Mouse (Mus musculus) MN1 (cell line): ENCODE measurements around the gene Fads2.
"Not testable (repeated sequence)": the region's sequence is repeated elsewhere in the genome, so short reads cannot be mapped to it uniquely, and the experiment has no call there.

Source experiments
- DNase-seq: peaks from one replicate; pipeline ENCODE4 v3.0.0-alpha.2; 2016; ENCODE audit warnings: low spot score

The Fads2 gene

GRCm38 (mm10) chr19:10101341-10102053 lies at the start of gene Fads2:
Fads2 (minus strand) TSS chr19:10101746.
- peak; percentile 94 for DNase-seq

GRCm38 (mm10) chr19:10149189-10149588 lies 47.6 kb upstream of the Fads2 start:
- no peak for DNase-seq

GRCm38 (mm10) chr19:10148555-10148954 lies 47.0 kb upstream of the Fads2 start:
- no peak for DNase-seq

- no peak for DNase-seq
These were observed 42.9 kb upstream of the Fads2 start for GRCm38 (mm10) chr19:10144464-10144863.

- DNase-seq, result no peak
These were observed 42.1 kb upstream of the Fads2 start for GRCm38 (mm10) chr19:10143667-10144066.

- no peak for DNase-seq
These were observed 38.2 kb upstream of the Fads2 start for GRCm38 (mm10) chr19:10139736-10140135.

- peak; percentile 17 for DNase-seq
These were observed 35.9 kb upstream of the Fads2 start for GRCm38 (mm10) chr19:10137423-10137822.

- DNase-seq, result peak; percentile 27
These were observed 33.1 kb upstream of the Fads2 start for GRCm38 (mm10) chr19:10134692-10135091.

- DNase-seq, result not testable (repeated sequence)
These were observed 28.0 kb upstream of the Fads2 start for GRCm38 (mm10) chr19:10129547-10129946.

GRCm38 (mm10) chr19:10126479-10127250 lies 25.1 kb upstream of the Fads2 start:
- no peak for DNase-seq

- DNase-seq, result no peak
These were observed 22.5 kb upstream of the Fads2 start for GRCm38 (mm10) chr19:10123892-10124634.

- no peak for DNase-seq
These were observed 20.6 kb upstream of the Fads2 start for GRCm38 (mm10) chr19:10122021-10122631.

GRCm38 (mm10) chr19:10116641-10117040 lies 15.1 kb upstream of the Fads2 start:
- no peak for DNase-seq

- no peak for DNase-seq
These were observed 14.0 kb upstream of the Fads2 start for GRCm38 (mm10) chr19:10115373-10116158.

- no peak for DNase-seq
These were observed 11.4 kb upstream of the Fads2 start for GRCm38 (mm10) chr19:10112956-10113355.

- DNase-seq, result no peak
These were observed 7.1 kb upstream of the Fads2 start for GRCm38 (mm10) chr19:10108666-10109065.

- DNase-seq, result no peak
These were observed 6.6 kb upstream of the Fads2 start for GRCm38 (mm10) chr19:10108129-10108528.

GRCm38 (mm10) chr19:10107051-10107611 lies 5.6 kb upstream of the Fads2 start:
- DNase-seq, result no peak

- no peak for DNase-seq
These were observed 5.1 kb upstream of the Fads2 start for GRCm38 (mm10) chr19:10106634-10107033.

- no peak for DNase-seq
These were observed 3.5 kb upstream of the Fads2 start for GRCm38 (mm10) chr19:10105034-10105493.

- peak; percentile 11 for DNase-seq
These were observed 2.7 kb upstream of the Fads2 start for GRCm38 (mm10) chr19:10104234-10104633.
